Mouse (Mus musculus) MEL (cell line): ENCODE measurements around the gene Ust. TPM values are rescaled to one million over a fixed set of nuclear protein-coding genes. Genes with fewer than 3 reads are reported as not detected.

ENCODE experiments used
- DNase-seq: peaks from one replicate; pipeline ENCODE4 v3.0.0; 2011; ENCODE audit warnings: low read depth, low spot score
- H3K27ac ChIP-seq: 2 replicates; pipeline ENCODE4 v1.5.1; 2012; ENCODE audit warnings: low read depth, mild to moderate bottlenecking, control low read depth, low read length, moderate library complexity; ENCODE audit not compliant: control insufficient read depth
- H3K27me3 ChIP-seq, 2 experiments: fragments of 150-350 bp in 1 of 2; sonication (generic) in 1 of 2; 2 replicates each; pipeline ENCODE4 v1.6.1; 2012; ENCODE audit warnings: low read length in 2 of 2, mild to moderate bottlenecking in 2 of 2, improper control_type of control experiment in 1 of 2, moderate library complexity in 1 of 2; ENCODE audit not compliant: insufficient read depth in 2 of 2, control insufficient read depth in 1 of 2
- H3K36me3 ChIP-seq, 2 experiments: 2 replicates each; pipeline ENCODE4 v1.6.1; 2012 to 2014; ENCODE audit warnings: low read length in 2 of 2, improper control_type of control experiment in 1 of 2, inconsistent platforms in 1 of 2, mild to moderate bottlenecking in 1 of 2; ENCODE audit not compliant: insufficient read depth in 2 of 2, control insufficient read depth in 1 of 2
- H3K4me1 ChIP-seq, 2 experiments: fragments of 150-350 bp in 1 of 2; sonication (generic) in 1 of 2; 2 replicates each; pipeline ENCODE4 v1.6.1; 2012; ENCODE audit warnings: low read length in 2 of 2, improper control_type of control experiment in 1 of 2, mild to moderate bottlenecking in 1 of 2; ENCODE audit not compliant: insufficient read depth in 2 of 2, control insufficient read depth in 1 of 2
- H3K4me3 ChIP-seq, 2 experiments: fragments of 150-350 bp in 1 of 2; sonication (generic) in 1 of 2; 2 replicates each; pipeline ENCODE4 v1.5.1; 2012; ENCODE audit warnings: low read depth in 2 of 2, low read length in 2 of 2, mild to moderate bottlenecking in 2 of 2, moderate library complexity in 2 of 2, control low read depth in 1 of 2, improper control_type of control experiment in 1 of 2; ENCODE audit not compliant: control insufficient read depth in 1 of 2, insufficient read depth in 1 of 2
- H3K79me2 ChIP-seq: 2 replicates; pipeline ENCODE4 v1.6.1; 2012; ENCODE audit warnings: mild to moderate bottlenecking, low read length, moderate library complexity; ENCODE audit not compliant: control insufficient read depth, poor library complexity, insufficient read depth
- H3K9ac ChIP-seq: 2 replicates; pipeline ENCODE4 v1.6.1; 2012; ENCODE audit warnings: low read depth, mild to moderate bottlenecking, control low read depth, low read length, moderate library complexity; ENCODE audit not compliant: control insufficient read depth, poor library complexity, severe bottlenecking
- H3K9me3 ChIP-seq: fragments of 150-350 bp; sonication (generic); replicated peaks from 2 replicates; pipeline ENCODE4 v1.6.1; 2012; ENCODE audit warnings: mild to moderate bottlenecking, low read length, improper control_type of control experiment, moderate library complexity; ENCODE audit not compliant: insufficient read depth
- BHLHE40 ChIP-seq: IDR thresholded peaks from 2 replicates; pipeline ENCODE4 v1.6.1; 2012; ENCODE audit warnings: low read depth, mild to moderate bottlenecking, inconsistent platforms, low read length, improper control_type of control experiment, borderline replicate concordance
- CHD1 ChIP-seq: IDR thresholded peaks from 2 replicates; pipeline ENCODE4 v1.6.1; 2012; ENCODE audit warnings: low read depth, mild to moderate bottlenecking, inconsistent platforms, low read length, improper control_type of control experiment
- E2F4 ChIP-seq: IDR thresholded peaks from 2 replicates; pipeline ENCODE4 v1.6.1; 2011; ENCODE audit warnings: low read depth, low read length, improper control_type of control experiment, borderline replicate concordance
- ELF1 ChIP-seq: IDR thresholded peaks from 2 replicates; pipeline ENCODE4 v1.6.1; 2014; ENCODE audit warnings: low read depth, mild to moderate bottlenecking, inconsistent platforms, low read length, improper control_type of control experiment, moderate library complexity
- EP300 ChIP-seq, 2 experiments: IDR thresholded peaks; 2 replicates each; pipeline ENCODE4 v1.6.1; 2011; ENCODE audit warnings: improper control_type of control experiment in 2 of 2, low read length in 2 of 2, low read depth in 1 of 2, mild to moderate bottlenecking in 1 of 2
- ETS1 ChIP-seq: IDR thresholded peaks from 2 replicates; pipeline ENCODE4 v1.6.1; 2012; ENCODE audit warnings: low read depth, mild to moderate bottlenecking, inconsistent platforms, low read length, improper control_type of control experiment, moderate library complexity
- GATA1 ChIP-seq: IDR thresholded peaks from 2 replicates; pipeline ENCODE4 v1.6.1; 2011; ENCODE audit warnings: low read depth, low read length, improper control_type of control experiment
- KAT2A ChIP-seq: conservative IDR thresholded peaks from 2 replicates; pipeline ENCODE4 v1.6.1; 2012; ENCODE audit warnings: low read depth, low read length, improper control_type of control experiment, inconsistent platforms
- MAZ ChIP-seq: IDR thresholded peaks from 2 replicates; pipeline ENCODE4 v1.6.1; 2012; ENCODE audit warnings: low read depth, mild to moderate bottlenecking, inconsistent platforms, low read length, improper control_type of control experiment
- MEF2A ChIP-seq: IDR thresholded peaks from 2 replicates; pipeline ENCODE4 v1.6.1; 2014; ENCODE audit warnings: low read depth, mild to moderate bottlenecking, inconsistent platforms, low read length, improper control_type of control experiment; ENCODE audit not compliant: poor library complexity, insufficient replicate concordance, severe bottlenecking; ENCODE audit errors: extremely low read depth
- MYB ChIP-seq: IDR thresholded peaks from 2 replicates; pipeline ENCODE4 v1.6.1; 2011; ENCODE audit warnings: mild to moderate bottlenecking, low read depth, low read length, improper control_type of control experiment
- POLR2A ChIP-seq, 2 experiments: IDR thresholded peaks; 2 replicates each; pipeline ENCODE4 v1.6.1; 2011 to 2012; ENCODE audit warnings: low read length in 2 of 2, mild to moderate bottlenecking in 2 of 2, control low read depth in 1 of 2, improper control_type of control experiment in 1 of 2, low read depth in 1 of 2, moderate library complexity in 1 of 2; ENCODE audit not compliant: control insufficient read depth in 1 of 2, insufficient read depth in 1 of 2, poor library complexity in 1 of 2
- POLR2AphosphoS5 ChIP-seq: IDR thresholded peaks from 2 replicates; pipeline ENCODE4 v1.6.1; 2012; ENCODE audit warnings: low read depth, borderline replicate concordance, mild to moderate bottlenecking, inconsistent platforms, low read length, moderate library complexity, mixed read lengths
- RAD21 ChIP-seq: IDR thresholded peaks from 2 replicates; pipeline ENCODE4 v1.6.1; 2011; ENCODE audit warnings: mild to moderate bottlenecking, low read depth, low read length, improper control_type of control experiment
- RCOR1 ChIP-seq: IDR thresholded peaks from 2 replicates; pipeline ENCODE4 v1.6.1; 2012; ENCODE audit warnings: low read depth, mild to moderate bottlenecking, inconsistent platforms, low read length, improper control_type of control experiment
- UBTF ChIP-seq: IDR thresholded peaks from 2 replicates; pipeline ENCODE4 v1.6.1; 2012; ENCODE audit warnings: low read depth, mild to moderate bottlenecking, inconsistent platforms, low read length, improper control_type of control experiment, moderate library complexity, borderline replicate concordance; ENCODE audit not compliant: insufficient read depth
- USF1 ChIP-seq: IDR thresholded peaks from 2 replicates; pipeline ENCODE4 v1.6.1; 2014; ENCODE audit warnings: low read depth, mild to moderate bottlenecking, inconsistent platforms, low read length, improper control_type of control experiment, moderate library complexity
- ZMIZ1 ChIP-seq: IDR thresholded peaks from 2 replicates; pipeline ENCODE4 v1.6.1; 2012; ENCODE audit warnings: low read depth, mild to moderate bottlenecking, inconsistent platforms, low read length, improper control_type of control experiment, moderate library complexity
- ZNF384 ChIP-seq: IDR thresholded peaks from 2 replicates; pipeline ENCODE4 v1.6.1; 2012; ENCODE audit warnings: low read depth, mild to moderate bottlenecking, inconsistent platforms, low read length, improper control_type of control experiment
- polyA plus RNA-seq, 2 experiments: library from polyadenylated mRNA; stranded (reverse) in 1 of 2; unstranded in 1 of 2; fragments of >175 nt in 1 of 2; fragments of >200 nt in 1 of 2; gene quantifications; 2 replicates each; pipeline versions ENCODE4 v1.2.1 to v1.2.4; 2012; ENCODE audit warnings: low replicate concordance in 2 of 2, low read depth in 1 of 2; ENCODE audit not compliant: insufficient read length in 2 of 2, insufficient read depth in 1 of 2, missing spikeins in 1 of 2
- total RNA-seq: library from RNA; depleted of rRNA; stranded (reverse); fragments of 300-350 nt; gene quantifications from 2 replicates; pipeline ENCODE4 v1.2.3, GENCODE M21; 2012

Ust gene
- total and polyA plus RNA-seq, 3 experiments, result not detected

- no peak overlapping the region for H3K4me3 ChIP-seq
- H3K79me2 ChIP-seq, result no peaks in the 10 kb centered on the region
- H3K9ac ChIP-seq, result no peak overlapping the region
- H3K27ac ChIP-seq, result no peak overlapping the region
- no peaks in the 10 kb centered on the region for H3K36me3 ChIP-seq
- no peaks in the 10 kb centered on the region for H3K27me3 ChIP-seq
- TF ChIP-seq USF1 (no peak), RAD21 (no peak)
- no peaks in the 10 kb centered on the region for H3K4me1 ChIP-seq
- H3K9me3 ChIP-seq, result no peaks in the 10 kb centered on the region
- DNase-seq, result no peak
Measured at GRCm38 (mm10) chr10:8283991-8284390, 234.6 kb downstream of the Ust start.

DNA sequence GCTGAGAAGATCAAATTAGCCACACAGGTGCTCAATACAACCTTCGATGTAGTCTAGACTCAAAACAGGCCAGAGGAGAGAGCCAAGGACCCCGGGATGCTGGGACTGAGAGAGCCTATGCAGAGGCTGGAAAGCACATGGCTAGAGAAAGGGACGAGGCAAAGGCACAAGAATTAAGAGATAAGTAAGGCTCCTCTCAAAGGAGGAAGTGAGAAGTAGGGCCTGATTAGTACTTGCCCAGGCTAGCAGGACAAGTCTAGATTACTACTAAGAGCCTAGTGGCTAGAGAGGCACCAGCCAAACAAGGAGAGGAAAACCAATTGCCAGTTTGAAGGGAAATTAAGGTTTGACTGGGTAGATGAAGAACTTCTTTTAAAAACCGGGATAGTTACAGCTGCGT is 241.5 kb downstream of the Ust start:
- TF ChIP-seq RCOR1 (no peak), EP300 (IDR thresholded peaks at IDR 0.05; ENCODE audit: low read depth in 1 of 2, low read length in 2 of 2) (no peak), MAZ (no peak), UBTF (no peak), ETS1 (no peak), USF1 (no peak), MEF2A (no peak), ELF1 (no peak), ZNF384 (no peak), E2F4 (no peak), POLR2AphosphoS5 (no peak), RAD21 (no peak), POLR2A (IDR thresholded peaks at IDR 0.05; ENCODE audit: control insufficient read depth in 1 of 2, insufficient read depth in 1 of 2, low read depth in 1 of 2, low read length in 2 of 2, poor library complexity in 1 of 2) (no peak), CHD1 (no peak), BHLHE40 (no peak), ZMIZ1 (no peak), GATA1 (no peak), KAT2A (no peak), MYB (no peak)
- peak; percentile 6 for DNase-seq
- no peaks in the 10 kb centered on the region for H3K9me3 ChIP-seq
- no peak overlapping the region for H3K4me3 ChIP-seq
- H3K27me3 ChIP-seq, result no peaks in the 10 kb centered on the region; a peak in 1 of 4 replicates
- H3K27ac ChIP-seq, result no peak overlapping the region
- H3K9ac ChIP-seq, result no peak overlapping the region
- H3K4me1 ChIP-seq, result no peaks in the 10 kb centered on the region
- H3K36me3 ChIP-seq, result no peaks in the 10 kb centered on the region
- H3K79me2 ChIP-seq, result no peaks in the 10 kb centered on the region
